ENCODE assay signal across 7 mouse cellular contexts in genomic region chr9:40685801-40686420, GRCm38 (mm10). TPM values are rescaled to one million over a fixed set of nuclear protein-coding genes. Genes with fewer than 3 reads are reported as not detected.
DNase-seq lines count a peak whose midpoint lies in the region; ATAC-seq and TF ChIP-seq lines count a peak whose summit lies in the region.

Gene Clmp, plus strand, starts transcription at chr9:40685962.

- no peak for TF ChIP-seq CTCF in testis, adult 2 months (IDR thresholded peaks at IDR 0.05; ENCODE audit: control insufficient read depth, insufficient read depth, insufficient replicate concordance, low read depth, low read length)

- H3K4me3 ChIP-seq in testis, adult 2 months (ENCODE audit: control insufficient read depth, low read depth, low read length) = peak within 1 kb of the TSS; percentile 26
- H3K4me3 ChIP-seq in forebrain, embryonic 14.5 days (ENCODE audit: low read depth, low read length) = peak within 1 kb of the TSS; percentile 69
- H3K4me3 ChIP-seq in intestine, embryonic 14.5 days (ENCODE audit: low read depth, low read length) = peak within 1 kb of the TSS; percentile 71
- peak within 1 kb of the TSS; percentile 51 for H3K4me3 ChIP-seq in liver, embryonic 13.5 days (replicated peaks)

- under 1% methylated on average over 32 of the region's 53 CpGs for WGBS in forebrain, embryonic 14.5 days
- 2% methylated on average over 35 of the region's 53 CpGs for WGBS in intestine, embryonic 14.5 days
- under 1% methylated on average over 50 of the region's 53 CpGs for WGBS in liver, embryonic 13.5 days (ENCODE audit: insufficient replicate concordance)

- DNase-seq in testis, postnatal 14 days (ENCODE audit: low spot score) = no peak
- peak; percentile 60 to 70 for DNase-seq in cerebellum, adult 18-20 months
- DNase-seq in forebrain, embryonic 14.5 days (ENCODE audit: low spot score) = peak; percentile 74
- DNase-seq in intestine, embryonic 14.5 days (ENCODE audit: low spot score) = peak; percentile 83
- DNase-seq in liver, embryonic 13.5 days = no peak
- DNase-seq in right cerebral cortex, postnatal 25 days = peak; percentile 32

- H3K9ac ChIP-seq in forebrain, embryonic 14.5 days (ENCODE audit: low read length) = peak within 1 kb of the TSS; percentile 92
- H3K9ac ChIP-seq in intestine, embryonic 14.5 days (ENCODE audit: low read length) = peak within 1 kb of the TSS; percentile 86
- H3K9ac ChIP-seq in liver, embryonic 13.5 days = peak within 1 kb of the TSS; percentile 43

- TF ChIP-seq POLR2A in testis, adult 2 months (IDR thresholded peaks at IDR 0.05; ENCODE audit: control insufficient read depth, low read depth, low read length) = no peak

- ATAC-seq in forebrain, embryonic 14.5 days = peak; percentile 76
- ATAC-seq in intestine, embryonic 14.5 days (replicated peaks; ENCODE audit: low FRiP score, low TSS enrichment, low read depth) = peak; percentile 71
- no peak for ATAC-seq in liver, embryonic 13.5 days (ENCODE audit: low read depth)

- peaks cover 10% of the 10 kb centered on the region for H3K4me1 ChIP-seq in testis, adult 2 months (ENCODE audit: control insufficient read depth, insufficient read depth, low read length)
- peaks cover 10% of the 10 kb centered on the region for H3K4me1 ChIP-seq in forebrain, embryonic 14.5 days (ENCODE audit: control insufficient read depth, insufficient read depth, low read length)
- peaks cover 13% of the 10 kb centered on the region for H3K4me1 ChIP-seq in intestine, embryonic 14.5 days (replicated peaks; ENCODE audit: control insufficient read depth, insufficient read depth, low read length)
- no peaks in the 10 kb centered on the region for H3K4me1 ChIP-seq in liver, embryonic 13.5 days (replicated peaks)

- H3K27ac ChIP-seq in testis, adult 2 months (ENCODE audit: control insufficient read depth, insufficient read depth, low read depth, low read length) = no peak within 1 kb of the TSS
- peak within 1 kb of the TSS; percentile 93 for H3K27ac ChIP-seq in forebrain, embryonic 14.5 days (ENCODE audit: low read depth, low read length)
- H3K27ac ChIP-seq in intestine, embryonic 14.5 days (ENCODE audit: low read depth) = peak within 1 kb of the TSS; percentile 94
- H3K27ac ChIP-seq in liver, embryonic 13.5 days = no peak within 1 kb of the TSS

- peak within 1 kb of the TSS; percentile 77 for H3K4me2 ChIP-seq in forebrain, embryonic 14.5 days (ENCODE audit: low read length)
- peak within 1 kb of the TSS; percentile 78 for H3K4me2 ChIP-seq in intestine, embryonic 14.5 days (ENCODE audit: low read length)
- peak within 1 kb of the TSS; percentile 63 for H3K4me2 ChIP-seq in liver, embryonic 13.5 days

- H3K27me3 ChIP-seq in testis, adult 2 months (ENCODE audit: control insufficient read depth, insufficient read depth, low read length) = no peaks in the 10 kb centered on the region
- no peaks in the 10 kb centered on the region for H3K27me3 ChIP-seq in forebrain, embryonic 14.5 days (replicated peaks; ENCODE audit: control insufficient read depth, insufficient read depth, low read length)
- H3K27me3 ChIP-seq in intestine, embryonic 14.5 days (replicated peaks; ENCODE audit: control insufficient read depth, insufficient read depth, low read length) = peaks cover 7% of the 10 kb centered on the region; the same call in 1 of the 2 replicates
- peaks cover 38% of the 10 kb centered on the region for H3K27me3 ChIP-seq in liver, embryonic 13.5 days

- no peaks in the 10 kb centered on the region for H3K9me3 ChIP-seq in forebrain, embryonic 14.5 days (replicated peaks; ENCODE audit: control insufficient read depth, low read length)
- no peaks in the 10 kb centered on the region for H3K9me3 ChIP-seq in intestine, embryonic 14.5 days (ENCODE audit: control insufficient read depth, low read length)
- H3K9me3 ChIP-seq in liver, embryonic 13.5 days (replicated peaks) = no peaks in the 10 kb centered on the region

- H3K36me3 ChIP-seq in testis, adult 2 months (ENCODE audit: control insufficient read depth, insufficient read depth, low read length) = no peaks in the 10 kb centered on the region
- H3K36me3 ChIP-seq in forebrain, embryonic 14.5 days (ENCODE audit: control insufficient read depth, insufficient read depth, low read length) = no peaks in the 10 kb centered on the region
- no peaks in the 10 kb centered on the region for H3K36me3 ChIP-seq in intestine, embryonic 14.5 days (ENCODE audit: control insufficient read depth, insufficient read depth, low read length)
- no peaks in the 10 kb centered on the region for H3K36me3 ChIP-seq in liver, embryonic 13.5 days

RNA-seq across cellular contexts. Expression of gene Clmp, which starts in this region (rescaled TPM):
- polyA plus RNA-seq in testis, adult 2 months (2012; rRNA removed) = 1.1 and 1.2 TPM in 2 replicates
- polyA plus RNA-seq in forebrain, embryonic 14.5 days (2014; fragmentation: Nextera tagmentation; extraction: Ambion mirVana) = 45.6 and 51.6 TPM in 2 replicates
- polyA plus RNA-seq in intestine, embryonic 14.5 days (2014; fragmentation: Nextera tagmentation; extraction: Ambion mirVana) = 43.5 and 43.9 TPM in 2 replicates
- 1.6 and 1.7 TPM in 2 replicates for polyA plus RNA-seq in liver, embryonic 13.5 days (2015; fragmentation: Nextera tagmentation; extraction: Ambion mirVana)

Comparison
In these comparisons a context has a peak if more than half of its experiments do, and no peak if none do; other contexts are left out.
1. RNA of gene Clmp (polyA plus RNA-seq): 45.6 to 51.6 TPM in forebrain, embryonic 14.5 days and 43.5 to 43.9 TPM in intestine, embryonic 14.5 days; 1.6 to 1.7 TPM in liver, embryonic 13.5 days and 1.1 to 1.2 TPM in testis, adult 2 months; every median in the first group is over 10 times any median in the second.
2. H3K27ac ChIP-seq: peak in forebrain, embryonic 14.5 days (single experiment) and intestine, embryonic 14.5 days (single experiment); none in testis, adult 2 months (single experiment) and liver, embryonic 13.5 days (single experiment).
3. DNase-seq: peak in cerebellum, adult 18-20 months (2 of 2), forebrain, embryonic 14.5 days (single experiment), intestine, embryonic 14.5 days (single experiment) and right cerebral cortex, postnatal 25 days (single experiment); none in testis, postnatal 14 days (single experiment) and liver, embryonic 13.5 days (single experiment).
4. Peak in every context shown above with its lines, with median percentiles within 50 percentile points of each other: H3K4me3 ChIP-seq, H3K4me2 ChIP-seq and H3K9ac ChIP-seq.